Mouse (Mus musculus) kidney, adult 2 months (tissue): ENCODE measurements at regions not wholly inside any gene's neighbourhood (a gene's known extent, or its start where the extent isn't known, plus 50 kb on each side); places are given as distances from the start of the nearest gene placed in this dataset.

Experiments used
- CTCF ChIP-seq: fragments of 200-500 bp; conservative IDR thresholded peaks from 2 replicates; pipeline ENCODE4 v1.5.1; 2011; ENCODE audit warnings: low read depth, mild to moderate bottlenecking, control low read depth, low read length, moderate library complexity, mixed read lengths; ENCODE audit not compliant: insufficient read depth, insufficient read length
- POLR2A ChIP-seq: fragments of 200-500 bp; IDR thresholded peaks from one replicate; pipeline ENCODE4 v1.6.1; 2011; ENCODE audit warnings: low read depth, low read length, control low read depth

DNA sequence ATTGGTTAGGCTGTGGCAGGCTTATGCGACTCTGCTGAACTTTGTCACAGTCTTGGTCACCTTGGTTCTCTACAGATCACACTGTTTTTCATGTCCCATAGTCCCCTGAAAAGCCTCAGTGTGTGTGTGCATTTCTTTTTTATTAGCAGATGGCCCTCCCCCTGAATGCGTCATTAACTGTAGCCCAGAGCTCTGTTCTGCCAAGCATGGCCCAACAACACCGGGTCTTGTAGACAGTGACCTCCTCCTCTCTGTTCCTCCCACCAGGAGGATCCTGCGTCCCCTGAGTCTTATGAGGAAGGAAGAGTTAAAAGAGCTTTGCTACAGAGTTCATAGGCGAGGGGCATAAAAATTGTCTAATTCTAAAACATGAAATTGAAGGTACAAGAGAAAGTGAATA is 103.5 kb upstream of the Rpl34 start:
- TF ChIP-seq POLR2A (no peak), CTCF (no peak)
